Mouse (Mus musculus) macrophage (primary cell): ENCODE results near the gene Adat3. TPM values are rescaled to one million over a fixed set of nuclear protein-coding genes. Genes with fewer than 3 reads are reported as not detected.
A peak's percentile ranks its signal among the peaks of the same experiment; 100 is the strongest.

ENCODE experiments used
- H3K27ac ChIP-seq: fragments of 350-480 bp; formaldehyde crosslinking; 2 replicates; pipeline ENCODE4 v1.9.0; 2021
- H3K36me3 ChIP-seq: fragments of 350-480 bp; formaldehyde crosslinking; 2 replicates; pipeline ENCODE4 v1.9.0; 2021; ENCODE audit errors: inconsistent target
- H3K4me3 ChIP-seq: fragments of 350-480 bp; formaldehyde crosslinking; 2 replicates; pipeline ENCODE4 v1.9.0; 2021; ENCODE audit errors: inconsistent target
- H3K79me2 ChIP-seq: fragments of 350-480 bp; formaldehyde crosslinking; 2 replicates; pipeline ENCODE4 v1.9.0; 2021; ENCODE audit errors: inconsistent target
- WGBS: methylation state at CpG from one replicate; pipeline ENCODE4 v1.1.7; 2026; ENCODE audit warnings: inconsistent platforms; ENCODE audit not compliant: missing documents; 5-methylcytosine and 5-hydroxymethylcytosine counted together
- polyA plus RNA-seq: library from polyadenylated mRNA; stranded (reverse); fragments of 250-400 nt; gene quantifications from 3 replicates; pipeline ENCODE4 v1.2.4, GENCODE M21; 2018; ENCODE audit warnings: inconsistent platforms
- total RNA-seq, 78 experiments: library from RNA; depleted of rRNA; stranded (reverse); fragments of 250-400 nt; gene quantifications; 1 replicate in 9 of 78; 2 replicates in 24 of 78; 3 replicates in 43 of 78; 4 replicates in 2 of 78; pipeline ENCODE4 v1.2.4; 2018; ENCODE audit warnings: inconsistent platforms in 56 of 78

The Adat3 gene
- 1 to 10 TPM in 19 of 26 experiments, under 1 TPM in 3, not detected in 4; 0.61 to 7.4 (median 2.9) TPM for total RNA-seq (2018; cell fraction: chromatin; rRNA removed)
- 1 to 10 TPM in 24 of 26 experiments, under 1 TPM in 2; 0.80 to 4.2 (median 2.1) TPM for total RNA-seq (2018; cell fraction: cytosol; rRNA removed)
- total RNA-seq (2018; cell fraction: nucleus; rRNA removed): 1 to 10 TPM in 25 of 26 experiments, not detected in 1; 1.5 to 8.1 (median 4.3) TPM
- 0.60 to 3.8 TPM (median 2.4 TPM) in 3 replicates for polyA plus RNA-seq

- under 1% methylated on average over 54 of the region's 54 CpGs for WGBS
- peak within 1 kb of the TSS; percentile 78 for H3K4me3 ChIP-seq
- peaks cover 8% of the 10 kb centered on the region for H3K36me3 ChIP-seq
- peak within 1 kb of the TSS; percentile 85 for H3K27ac ChIP-seq
- H3K79me2 ChIP-seq: peaks cover 47% of the 10 kb centered on the region
These were observed at the start of gene Adat3, which contains the start of gene Scamp4 for GRCm38 (mm10) chr10:80602698-80603325. Gene Adat3, plus strand, starts transcription at chr10:80602880. Gene Scamp4, plus strand, starts transcription at chr10:80602872.

DNA sequence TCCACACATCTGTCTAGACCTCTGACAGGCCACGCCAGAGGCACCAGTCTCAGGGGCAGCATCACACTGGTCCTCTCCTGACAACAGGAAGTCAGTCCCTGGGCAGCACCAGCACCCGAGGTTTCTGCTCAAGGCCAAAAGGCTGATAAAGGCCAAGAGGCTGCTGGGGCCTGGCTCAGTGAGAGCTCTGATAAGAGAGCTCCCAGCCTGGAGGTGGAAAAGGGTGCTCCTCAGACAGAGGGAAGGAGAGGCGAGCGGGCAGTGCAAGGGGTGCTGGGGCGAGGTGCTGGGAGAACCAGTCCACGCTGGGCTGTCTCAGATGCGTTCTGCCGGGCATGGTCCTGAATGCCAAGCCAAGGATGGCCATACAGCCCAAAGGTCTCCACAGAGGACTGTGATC lies 49.1 kb upstream of the Adat3 start:
- Histone ChIP-seq H3K4me3 (no peak overlapping the region), H3K27ac (no peak overlapping the region), H3K79me2 (peaks cover 82% of the 10 kb centered on the region), H3K36me3 (peaks cover 11% of the 10 kb centered on the region; the same call in 1 of the 2 replicates)
- 80% methylated on average over 8 of the region's 8 CpGs for whole genome bisulfite sequencing

- 90% methylated on average over 5 of the region's 6 CpGs for WGBS
- Histone ChIP-seq H3K27ac (no peak overlapping the region), H3K4me3 (no peak overlapping the region), H3K79me2 (peaks cover 86% of the 10 kb centered on the region), H3K36me3 (peaks cover 11% of the 10 kb centered on the region; the same call in 1 of the 2 replicates)
These were observed 48.7 kb upstream of the Adat3 start for GRCm38 (mm10) chr10:80553997-80554396.

- no peak overlapping the region for H3K4me3 ChIP-seq
- H3K27ac ChIP-seq: no peak overlapping the region
- WGBS: 59% methylated on average over 5 of the region's 5 CpGs
- H3K36me3 ChIP-seq: no peaks in the 10 kb centered on the region
- H3K79me2 ChIP-seq: peaks cover 88% of the 10 kb centered on the region
These were observed 45.2 kb upstream of the Adat3 start for GRCm38 (mm10) chr10:80557346-80557965.

GRCm38 (mm10) chr10:80559431-80559830 lies 43.2 kb upstream of the Adat3 start:
- WGBS: 90% methylated on average over 7 of the region's 7 CpGs
- Histone ChIP-seq H3K4me3 (no peak overlapping the region), H3K79me2 (peaks cover 68% of the 10 kb centered on the region), H3K36me3 (no peaks in the 10 kb centered on the region), H3K27ac (no peak overlapping the region)

DNA sequence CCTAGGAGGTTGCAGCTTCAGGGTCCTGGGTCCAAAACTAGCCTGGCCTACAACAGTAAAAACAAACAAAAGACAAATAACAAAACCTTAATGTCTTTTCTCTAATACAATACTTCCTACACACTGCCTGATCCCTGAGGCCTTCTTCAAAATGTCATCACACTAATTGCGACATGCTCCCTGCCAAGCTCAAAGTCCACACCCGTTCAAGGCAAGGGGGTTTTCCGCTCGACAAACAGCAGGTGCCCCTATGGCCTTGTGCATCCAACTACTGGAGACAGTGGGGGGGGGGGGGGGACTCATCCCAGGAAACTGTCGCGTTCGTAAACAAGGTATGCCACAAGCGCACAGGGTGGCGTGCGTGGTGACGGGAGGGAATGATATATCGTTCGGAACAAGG lies 42.1 kb upstream of the Adat3 start:
- Histone ChIP-seq H3K79me2 (peaks cover 56% of the 10 kb centered on the region), H3K4me3 (peak overlapping the region; percentile 99), H3K36me3 (no peaks in the 10 kb centered on the region), H3K27ac (peak overlapping the region; percentile 94)
- WGBS: under 1% methylated on average over 13 of the region's 13 CpGs

GRCm38 (mm10) chr10:80561116-80561944 lies 41.4 kb upstream of the Adat3 start, which contains the start of gene Rexo1:
Gene Rexo1, minus strand, starts transcription at chr10:80561560.
- under 1% methylated on average over 70 of the region's 72 CpGs for WGBS
- Histone ChIP-seq H3K27ac (peak within 1 kb of the TSS; percentile 94), H3K36me3 (no peaks in the 10 kb centered on the region), H3K79me2 (peaks cover 49% of the 10 kb centered on the region), H3K4me3 (peak within 1 kb of the TSS; percentile 99)

GRCm38 (mm10) chr10:80566375-80567092 lies 36.1 kb upstream of the Adat3 start:
- H3K36me3 ChIP-seq: no peaks in the 10 kb centered on the region
- no peak overlapping the region for H3K4me3 ChIP-seq
- no peak overlapping the region for H3K27ac ChIP-seq
- peaks cover 34% of the 10 kb centered on the region for H3K79me2 ChIP-seq
- 45% methylated on average over 17 of the region's 17 CpGs for WGBS

DNA sequence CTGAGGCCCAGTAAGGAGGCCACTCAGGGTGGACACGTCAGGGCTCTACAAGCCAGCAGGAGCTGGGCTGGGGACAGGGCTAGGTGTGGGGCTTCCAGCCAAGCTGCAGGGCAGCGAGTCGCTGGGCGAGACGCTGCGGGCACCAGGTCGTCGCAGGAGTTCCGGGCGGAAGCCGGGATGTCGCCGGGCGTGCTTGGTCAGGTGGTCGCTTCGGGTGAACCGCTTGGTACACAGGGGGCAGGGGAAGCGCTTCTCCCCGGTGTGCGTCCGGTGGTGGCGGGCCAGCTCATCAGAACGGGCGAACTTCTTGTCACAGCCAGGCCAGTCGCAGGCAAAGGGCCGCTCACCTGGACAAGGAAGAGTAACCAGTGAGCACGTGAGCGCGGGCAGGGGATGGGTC lies 33.8 kb upstream of the Adat3 start:
- Histone ChIP-seq H3K27ac (no peak overlapping the region), H3K79me2 (peaks cover 58% of the 10 kb centered on the region), H3K36me3 (no peaks in the 10 kb centered on the region), H3K4me3 (no peak overlapping the region)
- WGBS: 97% methylated on average over 23 of the region's 29 CpGs

- H3K79me2 ChIP-seq: peaks cover 66% of the 10 kb centered on the region
- no peaks in the 10 kb centered on the region for H3K36me3 ChIP-seq
- peak overlapping the region; percentile 36 for H3K4me3 ChIP-seq
- WGBS: 5% methylated on average over 10 of the region's 10 CpGs
- 0 out of 2 replicates have a peak overlapping the region, but pooled peaks have one; percentile 33 for H3K27ac ChIP-seq
These were observed 33.0 kb upstream of the Adat3 start for GRCm38 (mm10) chr10:80569664-80570066.

GRCm38 (mm10) chr10:80570419-80570818 lies 32.3 kb upstream of the Adat3 start:
- peak overlapping the region; percentile 36 for H3K4me3 ChIP-seq
- H3K27ac ChIP-seq: peak overlapping the region; percentile 33
- H3K36me3 ChIP-seq: no peaks in the 10 kb centered on the region
- 62% methylated on average over 9 of the region's 10 CpGs for WGBS
- peaks cover 73% of the 10 kb centered on the region for H3K79me2 ChIP-seq

DNA sequence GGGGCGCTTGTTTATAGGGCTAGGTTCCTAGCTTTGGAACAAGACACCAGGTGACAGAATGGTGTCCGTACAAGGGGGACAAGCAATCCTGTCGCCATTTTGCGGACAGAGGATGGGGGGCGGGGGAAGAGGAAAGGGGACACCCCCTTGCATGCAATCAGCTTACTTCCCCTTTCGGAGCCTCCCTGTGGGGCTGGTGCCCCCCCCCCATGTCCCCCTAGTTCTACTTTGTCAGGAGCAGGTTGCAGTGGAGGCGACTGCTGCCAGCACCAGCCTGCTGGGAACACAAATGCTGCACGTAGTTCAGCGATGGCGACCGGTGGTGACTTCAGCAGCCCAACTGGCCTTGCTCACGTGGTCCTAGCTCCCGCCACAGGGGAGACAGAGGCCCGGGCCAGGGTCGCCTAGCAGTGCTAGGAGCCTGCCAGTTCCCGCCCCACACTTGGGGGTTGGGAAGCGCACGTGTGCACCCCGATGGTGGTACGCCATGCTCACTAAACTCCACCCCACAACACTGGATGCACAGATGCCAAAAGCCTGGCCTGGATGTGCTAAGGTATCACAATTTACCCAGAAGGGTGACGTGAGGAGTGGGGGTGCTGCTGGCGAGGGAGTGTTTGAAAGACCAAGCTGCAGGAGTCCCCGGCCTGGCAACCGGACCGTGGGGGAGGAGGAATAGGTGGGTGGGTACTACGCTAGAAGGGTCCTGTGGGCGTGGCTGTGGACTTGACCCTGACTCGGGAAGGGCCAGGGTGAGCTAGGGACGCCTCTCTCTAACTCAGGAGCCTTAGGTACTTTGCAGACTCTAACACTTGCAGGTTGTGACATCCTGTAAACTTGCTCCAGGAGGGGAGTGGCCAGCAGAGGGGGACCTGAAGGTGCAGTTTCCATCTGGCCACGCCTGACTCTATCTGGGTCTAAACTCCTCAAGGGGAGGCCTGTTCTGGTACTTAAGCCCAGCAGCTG lies 31.5 kb upstream of the Adat3 start:
- Histone ChIP-seq H3K4me3 (peak overlapping the region; percentile 36; the same call in 1 of the 2 replicates), H3K27ac (peak overlapping the region; percentile 33), H3K36me3 (no peaks in the 10 kb centered on the region), H3K79me2 (peaks cover 80% of the 10 kb centered on the region)
- 17% methylated on average over 27 of the region's 30 CpGs for WGBS

- WGBS: 92% methylated on average over 2 of the region's 2 CpGs
- no peaks in the 10 kb centered on the region for H3K36me3 ChIP-seq
- peaks cover 82% of the 10 kb centered on the region for H3K79me2 ChIP-seq
- H3K27ac ChIP-seq: no peak overlapping the region
- H3K4me3 ChIP-seq: no peak overlapping the region
These were observed 30.2 kb upstream of the Adat3 start for GRCm38 (mm10) chr10:80572477-80572876.
